Mouse (Mus musculus) spleen, adult 2 months (tissue): Measurements from ENCODE around the gene Tmem150b. TPM values are rescaled to one million over a fixed set of nuclear protein-coding genes. Genes with fewer than 3 reads are reported as not detected.

Experiments
- DNase-seq, 2 experiments: peaks; one replicate each; pipeline versions ENCODE4 v3.0.0 to v3.0.0-alpha.2; 2012 to 2021; ENCODE audit warnings: low spot score in 2 of 2, low read depth in 1 of 2
- H3K27ac ChIP-seq: fragments of 200-500 bp; 2 replicates; pipeline ENCODE4 v1.5.1; 2012; ENCODE audit warnings: low read length, inconsistent platforms; ENCODE audit not compliant: insufficient read depth
- H3K27me3 ChIP-seq: fragments of 200-500 bp; 2 replicates; pipeline ENCODE4 v1.6.1; 2012; ENCODE audit warnings: mild to moderate bottlenecking, moderate library complexity, low read length, inconsistent platforms; ENCODE audit not compliant: control insufficient read depth, insufficient read depth
- H3K36me3 ChIP-seq: fragments of 200-500 bp; 2 replicates; pipeline ENCODE4 v1.6.1; 2012; ENCODE audit warnings: mild to moderate bottlenecking, low read length, inconsistent platforms; ENCODE audit not compliant: control insufficient read depth, insufficient read depth
- H3K4me1 ChIP-seq: fragments of 200-500 bp; 2 replicates; pipeline ENCODE4 v1.6.1; 2011; ENCODE audit warnings: inconsistent platforms; ENCODE audit not compliant: control insufficient read depth, insufficient read depth, insufficient read length
- H3K4me3 ChIP-seq: fragments of 200-500 bp; 2 replicates; pipeline ENCODE4 v1.5.1; 2011; ENCODE audit warnings: mild to moderate bottlenecking, inconsistent platforms; ENCODE audit not compliant: insufficient read depth, insufficient read length; ENCODE audit errors: extremely low read depth
- CTCF ChIP-seq: fragments of 200-500 bp; IDR thresholded peaks from 2 replicates; pipeline ENCODE4 v1.5.1; 2011; ENCODE audit warnings: mild to moderate bottlenecking, inconsistent platforms; ENCODE audit not compliant: insufficient read depth, insufficient read length, insufficient replicate concordance; ENCODE audit errors: extremely low read depth
- POLR2A ChIP-seq: fragments of 200-500 bp; IDR thresholded peaks from 2 replicates; pipeline ENCODE4 v1.6.1; 2011; ENCODE audit warnings: low read depth, low read length, inconsistent platforms
- WGBS: fragments of 180-500 bp; shearing (Covaris S2); methylation state at CpG from one replicate; pipeline ENCODE4 v1.1.7; 2018; 5-methylcytosine and 5-hydroxymethylcytosine counted together
- polyA plus RNA-seq: library from polyadenylated mRNA; depleted of rRNA; stranded (reverse); fragments of >200 nt; gene quantifications from 2 replicates; pipeline ENCODE4 v1.2.3, GENCODE M21; 2012

Gene Tmem150b
- polyA plus RNA-seq, 1 experiment = 3.8 TPM

DNA sequence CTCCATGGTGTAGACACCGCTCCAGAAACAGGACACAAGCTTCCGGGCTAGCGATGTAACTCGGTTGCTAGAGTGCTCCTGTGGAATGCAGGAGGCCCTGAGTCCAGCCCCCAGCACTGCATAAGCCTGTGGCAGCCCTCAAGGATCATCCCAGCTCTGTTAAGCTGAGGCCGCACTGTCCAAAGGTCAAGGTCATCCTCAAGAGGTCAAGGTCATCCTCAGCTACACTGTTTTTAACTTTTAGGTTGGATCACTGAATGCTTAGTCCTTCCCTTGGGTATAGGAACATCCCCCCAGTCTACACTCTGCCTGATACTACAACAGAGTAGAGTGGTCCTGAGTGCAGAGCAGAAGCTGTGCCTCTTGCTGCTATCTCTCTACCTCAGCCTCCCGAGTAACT, 32.0 kb downstream of the Tmem150b start:
- no peak overlapping the region for H3K27ac ChIP-seq
- TF ChIP-seq CTCF (no peak), POLR2A (no peak)
- WGBS = 88% methylated on average over 6 of the region's 6 CpGs
- no peaks in the 10 kb centered on the region for H3K36me3 ChIP-seq
- DNase-seq = no peak
- H3K27me3 ChIP-seq = peaks cover 9% of the 10 kb centered on the region; the same call in 1 of the 2 replicates
- no peak overlapping the region for H3K4me3 ChIP-seq
- H3K4me1 ChIP-seq = no peaks in the 10 kb centered on the region

DNA sequence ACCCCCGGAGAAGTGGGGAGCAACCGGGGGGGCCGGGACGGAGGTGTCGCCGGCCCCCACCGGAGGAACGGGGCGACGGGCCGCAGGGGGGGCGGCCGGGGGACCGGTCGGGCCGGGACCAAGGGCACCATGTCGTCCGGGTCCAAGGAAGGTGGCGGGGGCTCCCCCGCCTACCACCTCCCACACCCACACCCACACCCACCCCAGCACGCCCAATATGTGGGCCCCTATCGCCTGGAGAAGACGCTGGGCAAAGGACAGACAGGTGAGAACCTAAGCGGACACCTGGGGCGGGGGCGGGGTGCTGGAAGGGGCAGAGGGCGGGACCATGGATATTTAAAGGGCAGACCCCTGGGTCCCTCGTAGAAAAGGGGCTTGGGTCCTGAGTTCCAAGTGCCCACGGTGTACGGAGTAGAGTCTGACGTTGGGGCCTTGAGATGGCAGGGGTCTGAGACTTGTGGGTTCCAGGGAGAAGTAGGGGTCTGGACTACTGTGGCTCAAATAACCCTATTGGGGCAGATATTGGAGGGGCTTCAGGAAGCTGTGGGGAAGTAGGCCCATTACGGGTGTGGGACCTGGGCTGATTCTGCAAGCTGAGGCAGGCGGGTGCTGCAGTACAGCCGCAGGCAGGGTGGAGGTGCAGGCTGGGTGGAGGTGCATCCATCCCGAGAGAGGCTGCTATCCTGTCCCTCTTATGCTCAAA, 33.9 kb downstream of the Tmem150b start:
- TF ChIP-seq POLR2A (no peak), CTCF (no peak)
- no peak overlapping the region; the same call in 1 of the 2 replicates for H3K4me3 ChIP-seq
- DNase-seq = no peak
- H3K4me1 ChIP-seq = no peaks in the 10 kb centered on the region
- 34% methylated on average over 28 of the region's 35 CpGs for WGBS
- H3K27me3 ChIP-seq = peaks cover 9% of the 10 kb centered on the region; the same call in 1 of the 2 replicates
- H3K36me3 ChIP-seq = no peaks in the 10 kb centered on the region
- no peak overlapping the region for H3K27ac ChIP-seq

DNA sequence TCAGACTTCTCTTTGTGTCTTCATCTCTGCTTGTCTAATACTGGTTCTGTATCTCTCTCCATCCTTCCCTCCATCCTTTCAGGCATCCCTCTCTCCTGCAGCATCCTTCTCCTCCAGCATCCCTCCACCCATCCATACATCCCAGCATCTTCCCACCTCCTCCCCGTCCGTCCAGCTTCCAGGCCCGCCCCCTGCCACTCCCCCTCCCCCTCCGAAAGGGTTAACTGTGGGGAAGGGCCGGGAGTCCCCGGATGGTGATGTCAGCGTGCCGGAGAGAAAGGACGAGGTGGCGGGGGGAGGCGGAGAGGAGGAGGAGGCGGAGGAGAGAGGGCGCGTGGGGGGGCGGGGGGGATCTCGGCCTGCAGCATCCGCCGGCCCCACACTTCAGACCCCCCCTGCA, 34.7 kb downstream of the Tmem150b start, which contains the start of gene Brsk1:
Gene Brsk1 (plus strand): TSS at position 218 of the 400 bp plus-strand sequence.
- H3K27me3 ChIP-seq = peaks cover 9% of the 10 kb centered on the region; the same call in 1 of the 2 replicates
- H3K27ac ChIP-seq = no peak within 1 kb of the TSS
- 5% methylated on average over 16 of the region's 18 CpGs for WGBS
- H3K36me3 ChIP-seq = no peaks in the 10 kb centered on the region
- DNase-seq = no peak
- H3K4me3 ChIP-seq = no peak within 1 kb of the TSS; the same call in 1 of the 2 replicates
- no peak for TF ChIP-seq POLR2A
- TF ChIP-seq CTCF = no peak
- no peaks in the 10 kb centered on the region for H3K4me1 ChIP-seq

DNA sequence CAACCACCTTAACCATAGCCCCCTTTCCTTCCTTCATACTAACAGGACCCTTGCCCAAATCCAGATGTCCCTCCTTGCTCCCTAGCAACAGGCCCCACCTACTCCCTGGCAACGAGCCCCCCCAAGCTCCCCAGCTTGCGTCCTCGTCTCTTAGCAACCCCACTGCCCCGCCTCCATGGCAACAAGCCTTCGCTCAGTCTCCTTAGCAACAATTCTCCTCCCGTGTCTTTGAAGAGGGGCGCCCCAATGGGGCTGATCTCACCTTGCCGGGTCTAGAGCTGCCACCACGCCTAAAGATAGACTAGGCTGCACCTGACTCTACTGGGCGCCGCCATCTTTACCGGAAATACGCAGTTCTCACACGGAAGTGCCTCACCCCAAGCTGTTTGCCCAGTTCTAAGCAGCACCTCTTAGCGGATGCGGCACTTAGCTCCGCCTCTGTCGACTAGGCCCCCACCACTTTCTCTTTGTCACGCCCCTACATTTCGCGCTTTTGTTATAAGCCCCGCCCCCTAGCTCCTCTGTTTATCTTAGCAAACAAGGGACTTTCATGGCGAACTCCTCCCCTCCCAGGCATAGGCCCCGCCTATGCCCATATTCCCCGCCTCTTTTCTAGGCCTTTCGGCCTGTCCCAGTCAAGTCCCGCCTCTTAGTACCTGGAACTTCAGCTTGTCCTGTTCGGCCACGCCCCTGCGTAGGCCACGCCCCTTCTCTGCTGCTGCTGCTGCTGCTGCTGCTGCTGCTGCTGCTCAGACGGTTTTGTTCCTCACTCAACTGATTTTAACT, 40.2 kb downstream of the Tmem150b start, which contains the start of gene Hspbp1:
Gene Hspbp1 (minus strand): TSS at position 437 of the 786 bp plus-strand sequence.
- Histone ChIP-seq H3K4me1 (peaks cover 8% of the 10 kb centered on the region; the same call in 1 of the 2 replicates), H3K36me3 (peaks cover 6% of the 10 kb centered on the region), H3K27me3 (no peaks in the 10 kb centered on the region), H3K27ac (peak within 1 kb of the TSS; percentile 78), H3K4me3 (peak within 1 kb of the TSS; percentile 72)
- TF ChIP-seq CTCF (no peak), POLR2A (no peak; the same call in 1 of the 2 replicates)
- DNase-seq = peak; percentile 92 to 99
- WGBS = under 1% methylated on average over 32 of the region's 32 CpGs

DNA sequence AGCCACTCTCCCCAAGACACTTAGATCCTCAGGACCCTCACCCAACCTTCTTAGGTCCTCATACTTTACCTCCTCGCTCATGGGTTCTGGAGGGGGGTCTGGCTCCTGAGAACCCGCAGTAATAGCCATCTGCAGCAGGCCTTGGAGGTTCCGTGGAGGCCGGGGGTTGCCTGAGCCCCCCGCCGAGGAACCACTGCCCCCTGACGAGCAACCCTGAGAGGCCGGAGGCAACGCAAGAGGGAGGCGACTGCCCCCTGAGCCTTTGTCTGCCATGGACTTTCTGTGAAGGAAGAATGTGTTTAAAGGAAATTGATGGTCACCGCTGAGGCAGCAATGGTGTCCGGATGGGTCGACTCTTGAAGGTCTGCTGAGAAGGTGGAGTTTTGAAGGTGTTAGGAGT, 40.8 kb downstream of the Tmem150b start:
- Histone ChIP-seq H3K4me1 (peaks cover 8% of the 10 kb centered on the region; the same call in 1 of the 2 replicates), H3K36me3 (peaks cover 7% of the 10 kb centered on the region), H3K4me3 (peak overlapping the region; percentile 72), H3K27me3 (no peaks in the 10 kb centered on the region), H3K27ac (peak overlapping the region; percentile 78; the same call in 1 of the 2 replicates)
- TF ChIP-seq POLR2A = no peak
- TF ChIP-seq CTCF = no peak
- 4% methylated on average over 13 of the region's 13 CpGs for WGBS
- no peak for DNase-seq

DNA sequence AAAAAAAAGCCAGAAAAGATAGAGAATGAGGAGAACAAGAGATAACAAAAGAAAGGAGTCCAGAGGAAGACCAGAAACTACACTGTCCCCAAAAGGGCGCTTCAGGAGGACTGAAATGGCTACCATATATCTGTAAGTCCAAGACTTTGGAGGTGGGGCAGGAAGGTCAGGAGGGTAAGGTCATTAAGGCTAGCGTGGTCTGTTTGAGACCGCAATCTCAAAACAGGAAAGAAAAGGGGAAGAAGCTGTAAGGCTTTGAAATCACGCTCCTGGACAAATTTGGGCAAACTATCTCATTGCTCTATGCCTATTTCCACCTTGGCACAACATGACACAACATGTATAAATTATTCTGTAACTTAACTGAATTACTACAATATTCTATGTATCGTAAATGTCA, 41.7 kb downstream of the Tmem150b start:
- no peak for DNase-seq
- TF ChIP-seq CTCF = no peak
- TF ChIP-seq POLR2A = no peak
- H3K4me1 ChIP-seq = peaks cover 8% of the 10 kb centered on the region; the same call in 1 of the 2 replicates
- 59% methylated on average over 5 of the region's 5 CpGs for WGBS
- no peaks in the 10 kb centered on the region for H3K27me3 ChIP-seq
- no peak overlapping the region for H3K4me3 ChIP-seq
- peaks cover 7% of the 10 kb centered on the region for H3K36me3 ChIP-seq
- H3K27ac ChIP-seq = no peak overlapping the region
